Mouse (Mus musculus) ES-E14 (cell line): Measurements from ENCODE around the gene Med18. TPM values are rescaled to one million over a fixed set of nuclear protein-coding genes. Genes with fewer than 3 reads are reported as not detected.
"Not testable (repeated sequence)": the region's sequence is repeated elsewhere in the genome, so short reads cannot be mapped to it uniquely, and the experiment has no call there.

Source experiments
- DNase-seq: peaks from one replicate; pipeline ENCODE4 v3.0.0-alpha.2; 2013; ENCODE audit warnings: low read depth, low spot score
- H3K27ac ChIP-seq: 2 replicates; pipeline ENCODE4 v1.5.1; 2012; ENCODE audit warnings: low read depth, mild to moderate bottlenecking, low read length, moderate library complexity, mixed read lengths; ENCODE audit not compliant: poor library complexity, insufficient read depth, severe bottlenecking
- H3K36me3 ChIP-seq: 2 replicates; pipeline ENCODE4 v1.6.1; 2012; ENCODE audit warnings: mild to moderate bottlenecking, low read length, moderate library complexity, mixed read lengths; ENCODE audit not compliant: control insufficient read depth, poor library complexity, insufficient read depth, severe bottlenecking
- H3K4me1 ChIP-seq, 2 experiments: fragments of 150-350 bp in 1 of 2; sonication (generic) in 1 of 2; 2 replicates each; pipeline ENCODE4 v1.6.1; 2012; ENCODE audit warnings: low read length in 2 of 2, mild to moderate bottlenecking in 1 of 2, mixed read lengths in 1 of 2; ENCODE audit not compliant: control insufficient read depth in 2 of 2, insufficient read depth in 2 of 2, poor library complexity in 1 of 2
- H3K4me3 ChIP-seq, 2 experiments: fragments of 150-350 bp in 1 of 2; sonication (generic) in 1 of 2; 2 replicates each; pipeline ENCODE4 v1.5.1; 2012; ENCODE audit warnings: low read length in 2 of 2, low read depth in 1 of 2, mild to moderate bottlenecking in 1 of 2, mixed read lengths in 1 of 2; ENCODE audit not compliant: insufficient read depth in 1 of 2, poor library complexity in 1 of 2, severe bottlenecking in 1 of 2
- H3K9ac ChIP-seq: 2 replicates; pipeline ENCODE4 v1.6.1; 2012; ENCODE audit warnings: low read depth, mild to moderate bottlenecking, low read length, mixed read lengths; ENCODE audit not compliant: poor library complexity, insufficient read depth, severe bottlenecking
- H3K9me3 ChIP-seq: fragments of 150-350 bp; sonication (generic); 2 replicates; pipeline ENCODE4 v1.6.1; 2012; ENCODE audit warnings: low read depth, mild to moderate bottlenecking, low read length; ENCODE audit not compliant: control insufficient read depth, insufficient read depth
- CHD2 ChIP-seq: IDR thresholded peaks from 2 replicates; pipeline ENCODE4 v1.6.1; 2014; ENCODE audit warnings: mild to moderate bottlenecking, low read depth, low read length, inconsistent platforms
- HCFC1 ChIP-seq: IDR thresholded peaks from 2 replicates; pipeline ENCODE4 v1.6.1; 2012; ENCODE audit warnings: low read length, inconsistent platforms, borderline replicate concordance; ENCODE audit not compliant: insufficient read depth
- MAFK ChIP-seq: IDR thresholded peaks from 2 replicates; pipeline ENCODE4 v1.6.1; 2014; ENCODE audit warnings: mild to moderate bottlenecking, low read depth, low read length, inconsistent platforms; ENCODE audit not compliant: insufficient read depth
- ZC3H11A ChIP-seq: IDR thresholded peaks from 2 replicates; pipeline ENCODE4 v1.6.1; 2012; ENCODE audit warnings: low read depth, mild to moderate bottlenecking, inconsistent platforms, low read length, borderline replicate concordance
- ZNF384 ChIP-seq: IDR thresholded peaks from 2 replicates; pipeline ENCODE4 v1.6.1; 2012; ENCODE audit warnings: low read depth, low read length, inconsistent platforms
- in situ Hi-C, 2 experiments: fragments of 600-800 bp; cut with MboI; formaldehyde crosslinking; loops; one replicate each; pipeline ENCODE4 v1.15.1; 2025; ENCODE audit warnings: low sequenced_read_pairs in 2 of 2, inconsistent platforms in 1 of 2; ENCODE audit not compliant: unreplicated experiment in 2 of 2
- total RNA-seq: library from RNA; depleted of rRNA; stranded (reverse); fragments of 300-350 nt; gene quantifications from 2 replicates; pipeline ENCODE4 v1.2.3, GENCODE M21; 2012

The Med18 gene
- total RNA-seq, 1 experiment = 32.8 TPM

DNA sequence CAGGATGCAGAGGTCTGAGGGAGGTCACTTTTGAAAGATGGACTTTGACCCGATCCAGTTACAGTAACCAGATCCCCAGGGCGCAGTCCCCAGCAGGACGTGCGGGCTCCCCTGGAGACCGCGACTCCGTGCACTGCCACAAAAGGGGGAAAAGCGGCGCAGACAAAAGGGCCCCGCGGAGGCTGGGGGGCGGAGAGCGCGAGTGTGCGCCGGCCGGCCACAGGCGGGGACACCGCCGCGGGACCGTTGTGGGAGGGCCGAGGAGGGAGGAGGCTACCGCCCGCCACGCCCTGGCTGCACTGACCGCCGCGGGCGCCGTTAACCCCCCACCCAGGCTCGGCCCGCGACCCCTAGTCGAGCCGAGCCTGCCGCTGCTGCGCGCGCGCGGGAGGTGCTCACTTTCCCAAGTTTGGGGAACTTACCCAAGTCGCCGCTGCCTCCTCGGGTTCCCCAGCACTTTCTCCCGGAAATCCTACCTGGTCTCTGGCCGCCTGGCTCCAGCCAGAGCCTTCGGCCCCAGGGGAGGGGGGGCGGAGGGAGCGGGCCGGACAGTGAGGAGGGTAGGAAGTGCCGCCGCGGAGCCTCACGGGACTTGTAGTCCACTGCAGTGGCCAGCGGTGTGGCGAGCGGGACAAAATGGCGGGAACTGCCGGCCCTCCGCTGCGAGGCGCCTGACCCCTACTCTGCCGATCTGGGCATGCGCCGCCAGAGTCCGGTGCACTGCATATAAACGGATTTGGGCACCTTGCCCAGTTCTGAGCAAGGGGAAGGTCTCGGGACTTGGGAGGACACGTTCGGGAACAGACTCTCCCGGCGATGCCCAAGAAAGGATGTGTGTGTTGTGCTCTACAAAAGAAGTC lies 41.6 kb downstream of the Med18 start, which contains the start of gene Phactr4:
Phactr4 (minus strand) TSS at position 567 of the 860 bp plus-strand sequence.
- Histone ChIP-seq H3K4me3 (peak within 1 kb of the TSS; percentile 91 to 93), H3K36me3 (no peaks in the 10 kb centered on the region), H3K9me3 (no peaks in the 10 kb centered on the region), H3K4me1 (0 out of 4 replicates have a peak, but pooled peaks cover 0 to 3% of the 10 kb centered on the region in 2 experiments), H3K9ac (peak within 1 kb of the TSS; percentile 91), H3K27ac (peak within 1 kb of the TSS; percentile 90)
- peak; percentile 92 for DNase-seq
- TF ChIP-seq HCFC1 (peak; percentile 96), ZNF384 (no peak)
- in situ Hi-C loops = no loop called here

DNA sequence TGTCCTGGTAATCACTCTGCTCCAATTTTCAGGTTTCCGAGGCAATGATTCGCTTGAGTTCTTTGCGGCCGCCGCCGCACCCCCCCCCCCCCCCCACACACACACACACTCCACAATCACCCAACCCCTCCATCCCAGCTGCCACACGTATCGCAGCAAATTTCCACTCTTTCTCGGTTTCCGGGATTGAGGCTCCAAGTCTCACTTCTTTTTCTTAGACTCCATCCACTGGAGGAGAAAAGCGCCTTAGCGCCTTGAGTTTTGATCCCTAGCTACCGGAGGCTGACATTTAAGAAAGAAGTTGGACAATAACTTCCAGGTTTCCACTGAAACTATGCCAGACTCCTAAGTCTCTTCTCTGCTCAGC lies 42.2 kb downstream of the Med18 start:
- H3K9ac ChIP-seq = peak overlapping the region; percentile 91
- no peaks in the 10 kb centered on the region for H3K9me3 ChIP-seq
- H3K36me3 ChIP-seq = no peaks in the 10 kb centered on the region
- no peak for TF ChIP-seq HCFC1
- peak overlapping the region; percentile 91 to 93 for H3K4me3 ChIP-seq
- H3K4me1 ChIP-seq = 0 out of 4 replicates have a peak, but pooled peaks cover 0 to 3% of the 10 kb centered on the region in 2 experiments
- DNase-seq = peak; percentile 38
- in situ Hi-C loops = no loop called here
- H3K27ac ChIP-seq = peak overlapping the region; percentile 90; the same call in 1 of the 2 replicates

- in situ Hi-C loops = no loop called here
- H3K4me3 ChIP-seq = peak overlapping the region in 1 of 2 experiments; percentile 93; a peak in 1 of 4 replicates
- no peaks in the 10 kb centered on the region for H3K9me3 ChIP-seq
- TF ChIP-seq MAFK = no peak
- TF ChIP-seq ZNF384 = no peak
- no peak overlapping the region for H3K9ac ChIP-seq
- DNase-seq = no peak
- no peaks in the 10 kb centered on the region for H3K36me3 ChIP-seq
- H3K27ac ChIP-seq = no peak overlapping the region
- H3K4me1 ChIP-seq = 0 out of 4 replicates have a peak, but pooled peaks cover 0 to 3% of the 10 kb centered on the region in 2 experiments
These were observed 43.2 kb downstream of the Med18 start for GRCm38 (mm10) chr4:132420471-132420870.

DNA sequence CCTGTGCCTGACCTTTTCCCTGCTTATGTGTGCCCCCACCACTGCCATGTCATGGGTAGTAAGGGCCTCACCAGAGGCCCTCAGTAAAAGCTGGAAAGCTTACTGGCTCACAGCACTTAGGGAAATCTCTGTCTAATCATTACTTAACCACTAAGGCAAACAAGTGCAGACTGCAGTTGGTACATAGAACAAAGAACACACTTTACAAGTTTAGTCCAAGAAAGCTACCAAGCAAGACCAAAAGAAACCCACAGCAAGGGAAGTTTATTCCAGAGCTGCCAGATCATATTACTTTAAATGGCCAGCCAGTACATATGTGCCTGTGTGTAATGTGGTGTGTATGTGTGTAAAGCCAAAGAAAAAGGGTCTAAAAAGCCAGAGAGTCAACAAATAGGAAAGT lies 47.8 kb downstream of the Med18 start:
- in situ Hi-C loops = no loop called here
- Histone ChIP-seq H3K36me3 (no peaks in the 10 kb centered on the region; the same call in 1 of the 2 replicates), H3K4me1 (peaks cover 3 to 4% of the 10 kb centered on the region in 2 experiments; a peak in 2 of 4 replicates), H3K27ac (no peak overlapping the region), H3K9ac (no peak overlapping the region), H3K9me3 (no peaks in the 10 kb centered on the region), H3K4me3 (no peak overlapping the region)
- TF ChIP-seq MAFK (no peak), ZC3H11A (no peak), ZNF384 (no peak), CHD2 (no peak), HCFC1 (no peak)
- no peak for DNase-seq

DNA sequence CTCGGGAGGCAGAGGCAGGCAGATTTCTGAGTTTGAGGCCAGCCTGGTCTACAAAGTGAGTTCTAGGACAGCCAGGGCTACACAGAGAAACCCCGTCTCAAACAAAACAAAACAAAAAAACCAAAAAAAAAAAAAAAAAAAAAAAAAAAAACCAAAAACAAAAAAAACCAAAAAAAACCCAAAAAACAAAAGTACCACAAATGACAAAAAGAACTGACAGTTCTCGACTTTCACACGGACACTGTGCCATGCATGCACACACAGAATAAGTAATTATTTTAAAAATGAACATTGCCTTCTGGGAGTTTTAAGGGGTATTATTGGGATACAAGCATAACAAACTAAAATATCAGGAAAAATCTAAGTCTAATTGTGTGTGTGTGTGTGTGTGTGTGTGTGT lies 50.5 kb downstream of the Med18 start:
- H3K27ac ChIP-seq, H3K4me3 ChIP-seq, H3K9me3 ChIP-seq, H3K4me1 ChIP-seq, H3K9ac ChIP-seq, DNase-seq, H3K36me3 ChIP-seq, in situ Hi-C loops: not testable (repeated sequence)
- TF ChIP-seq ZNF384 = peak; percentile 79
